Mouse (Mus musculus) erythroblast, embryonic 14.5 days (primary cell): ENCODE data around the gene Jag1.

Experiments
- GATA1 ChIP-seq: IDR thresholded peaks from 2 replicates; pipeline ENCODE4 v1.6.1; 2012; ENCODE audit warnings: low read length, inconsistent platforms, mixed read lengths
- TAL1 ChIP-seq: IDR thresholded peaks from 3 replicates; pipeline ENCODE4 v1.6.1; 2012; ENCODE audit warnings: low read length, inconsistent platforms, mixed read lengths

GRCm38 (mm10) chr2:137153825-137154224, 37.4 kb upstream of the Jag1 start:
- TF ChIP-seq GATA1: no peak
- no peak for TF ChIP-seq TAL1
